Mouse (Mus musculus): Measurements from ENCODE around the gene Slamf7.

DNA sequence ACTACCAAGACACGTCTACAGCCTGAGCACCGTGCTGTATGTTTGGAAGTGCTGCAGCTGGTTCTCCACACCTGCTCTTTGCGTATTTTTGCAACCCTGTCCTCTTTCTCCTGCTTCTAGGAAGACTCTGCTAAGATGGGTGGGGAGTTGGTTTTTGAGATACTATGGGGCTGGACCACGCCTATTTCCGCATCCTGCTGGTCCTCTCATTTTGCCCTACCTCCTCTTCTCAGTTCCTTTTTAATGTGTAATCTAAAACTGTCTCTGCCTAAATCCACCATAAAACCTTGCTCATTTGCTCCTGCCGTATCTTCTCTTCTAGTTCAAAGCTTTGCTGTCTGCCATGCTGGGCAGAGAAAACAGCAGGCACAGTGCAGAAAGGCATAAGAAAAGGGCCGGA lies 28.2 kb upstream of the Slamf7 start:
- TF ChIP-seq CTCF (IDR thresholded peaks at IDR 0.05) (no peak), POLR2A (IDR thresholded peaks at IDR 0.05; ENCODE audit: insufficient read depth, low read depth, low read length) (no peak)

Data from heart, adult 2 months (tissue).